In genomic region chr16:12764608-12765007, GRCm38 (mm10) we compare ENCODE assay signal across 10 mouse cellular contexts.
DNase-seq lines count a peak whose midpoint lies in the region; TF ChIP-seq lines count a peak whose summit lies in the region.
"Had no signal": no experiment of that assay in that cellular context is flagged by ENCODE, and none has a peak within 500 bp of the region (broad histone marks: within the 10 kb centered on the region; RNA-seq: fewer than 3 reads in every experiment).

No protein-coding gene starts in this region.

- TF ChIP-seq POLR2A in brain, embryonic 14.5 days (IDR thresholded peaks at IDR 0.05; ENCODE audit: borderline replicate concordance, extremely low read depth, insufficient read depth, insufficient read length, poor library complexity, severe bottlenecking) = no peak

- peak; percentile 3 for DNase-seq in adrenal gland, adult 8-10 months
- no peak for DNase-seq in adrenal gland, adult 18-20 months (ENCODE audit: low spot score in 2 of 2)
- peak; percentile 16 for DNase-seq in left cerebral cortex, adult 11 months (ENCODE audit: low spot score)
- DNase-seq in left cerebral cortex, postnatal 10 days (ENCODE audit: extremely low spot score in 1 of 2, low spot score in 2 of 2) = no peak
- peak; percentile 32 for DNase-seq in brain, embryonic 14.5 days (ENCODE audit: low read depth)
- DNase-seq in left cerebral cortex, postnatal 36 days (ENCODE audit: low spot score in 2 of 2) = peak; percentile 18 to 32
- DNase-seq in spleen, postnatal 36 days (ENCODE audit: low spot score in 2 of 2) = no peak
- no peak for DNase-seq in T-cell, adult 2 months (ENCODE audit: low spot score)
- DNase-seq: cerebellum, adult 9-11 months; gastrocnemius, postnatal 36 days had no signal

- TF ChIP-seq CTCF in brain, embryonic 14.5 days (IDR thresholded peaks at IDR 0.05; ENCODE audit: borderline replicate concordance, extremely low read depth, insufficient read depth, insufficient read length) = no peak

- intact Hi-C loops in left cerebral cortex, postnatal 10 days (cut with DNase I) = no loop called here
- intact Hi-C loops in left cerebral cortex, postnatal 36 days (cut with DNase I) = no loop called here

Comparison
In these comparisons a context has a peak if more than half of its experiments do, and no peak if none do; other contexts are left out.
1. DNase-seq: peak in adrenal gland, adult 8-10 months (single experiment), left cerebral cortex, adult 11 months (single experiment), brain, embryonic 14.5 days (single experiment) and left cerebral cortex, postnatal 36 days (2 of 2); none in adrenal gland, adult 18-20 months (0 of 2), left cerebral cortex, postnatal 10 days (0 of 2), spleen, postnatal 36 days (0 of 2) and T-cell, adult 2 months (single experiment).